Mouse (Mus musculus): Measurements from ENCODE around the gene Frmd4b. TPM values are rescaled to one million over a fixed set of nuclear protein-coding genes. Genes with fewer than 3 reads are reported as not detected.
"Not testable (repeated sequence)": the region's sequence is repeated elsewhere in the genome, so short reads cannot be mapped to it uniquely, and the experiment has no call there.

The Frmd4b gene
- polyA plus RNA-seq, 1 experiment from 2014 or later: 41.9 TPM

GRCm38 (mm10) chr6:97396351-97396956 is 220.9 kb downstream of the Frmd4b start:
- Histone ChIP-seq H3K4me1 (replicated peaks) (peaks cover 32% of the 10 kb centered on the region), H3K36me3 (peaks cover 6% of the 10 kb centered on the region; the same call in 1 of the 2 replicates), H3K27me3 (ENCODE audit: insufficient read depth, poor library complexity, severe bottlenecking) (no peaks in the 10 kb centered on the region), H3K9me3 (no peaks in the 10 kb centered on the region), H3K27ac (peak overlapping the region; percentile 80), H3K4me3 (peak overlapping the region; percentile 27; the same call in 1 of the 2 replicates)
- WGBS: 14% methylated on average over 9 of the region's 9 CpGs
- peak; percentile 25 for DNase-seq (ENCODE audit: low spot score)

- Histone ChIP-seq H3K4me1 (replicated peaks) (peaks cover 32% of the 10 kb centered on the region), H3K27ac (peak overlapping the region; percentile 80), H3K36me3 (peaks cover 5% of the 10 kb centered on the region; the same call in 1 of the 2 replicates), H3K9me3 (no peaks in the 10 kb centered on the region), H3K27me3 (ENCODE audit: insufficient read depth, poor library complexity, severe bottlenecking) (no peaks in the 10 kb centered on the region), H3K4me3 (peak overlapping the region; percentile 27)
- WGBS: 11% methylated on average over 17 of the region's 17 CpGs
- DNase-seq (ENCODE audit: low spot score): peak; percentile 53
These were observed 221.6 kb downstream of the Frmd4b start for GRCm38 (mm10) chr6:97395477-97396350.

DNA sequence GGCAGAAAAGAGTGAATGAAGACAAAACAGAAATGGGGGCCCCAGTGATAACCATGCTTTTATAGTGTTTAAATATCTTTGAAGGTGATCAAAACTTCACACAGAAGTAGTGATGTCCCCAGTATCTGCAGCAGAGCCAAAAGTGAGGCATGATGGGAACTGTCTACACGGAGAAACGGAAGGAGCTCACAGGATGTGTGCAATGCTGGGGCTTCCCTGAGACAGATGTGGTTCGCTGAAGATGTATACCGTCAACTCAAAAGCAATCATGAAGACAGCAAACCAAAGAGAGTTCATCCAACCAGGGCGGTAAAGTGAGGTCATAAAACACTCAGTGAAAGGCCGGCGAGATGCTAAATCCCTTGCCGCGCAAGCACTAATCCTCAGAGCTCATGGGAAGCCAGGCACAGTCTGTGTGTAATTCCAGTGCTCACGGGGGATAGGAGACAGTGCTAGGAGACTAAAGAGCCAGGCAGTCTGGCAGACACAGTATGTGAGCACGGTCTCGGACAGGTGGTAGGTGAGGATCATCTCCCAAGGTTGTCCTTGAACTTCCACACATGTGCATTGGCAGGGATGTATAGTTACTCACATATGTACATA is 222.8 kb downstream of the Frmd4b start:
- H3K4me3 ChIP-seq: no peak overlapping the region
- H3K36me3 ChIP-seq: no peaks in the 10 kb centered on the region
- no peaks in the 10 kb centered on the region for H3K9me3 ChIP-seq
- H3K27me3 ChIP-seq (ENCODE audit: insufficient read depth, poor library complexity, severe bottlenecking): no peaks in the 10 kb centered on the region
- WGBS: 58% methylated on average over 12 of the region's 12 CpGs
- peaks cover 32% of the 10 kb centered on the region for H3K4me1 ChIP-seq (replicated peaks)
- peak overlapping the region; percentile 80; the same call in 1 of the 2 replicates for H3K27ac ChIP-seq
- DNase-seq (ENCODE audit: low spot score): no peak

GRCm38 (mm10) chr6:97392912-97393311 is 224.4 kb downstream of the Frmd4b start:
- peaks cover 32% of the 10 kb centered on the region for H3K4me1 ChIP-seq (replicated peaks)
- no peak overlapping the region for H3K27ac ChIP-seq
- no peak overlapping the region for H3K4me3 ChIP-seq
- no peak for DNase-seq (ENCODE audit: low spot score)
- no peaks in the 10 kb centered on the region for H3K9me3 ChIP-seq
- no peaks in the 10 kb centered on the region for H3K36me3 ChIP-seq
- WGBS: 92% methylated on average over 3 of the region's 3 CpGs
- no peaks in the 10 kb centered on the region for H3K27me3 ChIP-seq (ENCODE audit: insufficient read depth, poor library complexity, severe bottlenecking)

- 85% methylated on average over 6 of the region's 6 CpGs for WGBS
- Histone ChIP-seq H3K27me3 (ENCODE audit: insufficient read depth, poor library complexity, severe bottlenecking) (no peaks in the 10 kb centered on the region), H3K4me1 (replicated peaks) (no peaks in the 10 kb centered on the region), H3K4me3 (no peak overlapping the region), H3K36me3 (no peaks in the 10 kb centered on the region; the same call in 1 of the 2 replicates), H3K27ac (no peak overlapping the region), H3K9me3 (no peaks in the 10 kb centered on the region)
- DNase-seq (ENCODE audit: low spot score): no peak
These were observed 230.0 kb downstream of the Frmd4b start for GRCm38 (mm10) chr6:97387388-97387787.

- Histone ChIP-seq H3K36me3 (no peaks in the 10 kb centered on the region; the same call in 1 of the 2 replicates), H3K9me3 (no peaks in the 10 kb centered on the region), H3K27me3 (ENCODE audit: insufficient read depth, poor library complexity, severe bottlenecking) (no peaks in the 10 kb centered on the region), H3K4me3 (no peak overlapping the region), H3K27ac (no peak overlapping the region), H3K4me1 (replicated peaks) (no peaks in the 10 kb centered on the region)
- WGBS: 82% methylated on average over 5 of the region's 5 CpGs
- DNase-seq (ENCODE audit: low spot score): no peak
These were observed 232.4 kb downstream of the Frmd4b start for GRCm38 (mm10) chr6:97384918-97385317.

DNA sequence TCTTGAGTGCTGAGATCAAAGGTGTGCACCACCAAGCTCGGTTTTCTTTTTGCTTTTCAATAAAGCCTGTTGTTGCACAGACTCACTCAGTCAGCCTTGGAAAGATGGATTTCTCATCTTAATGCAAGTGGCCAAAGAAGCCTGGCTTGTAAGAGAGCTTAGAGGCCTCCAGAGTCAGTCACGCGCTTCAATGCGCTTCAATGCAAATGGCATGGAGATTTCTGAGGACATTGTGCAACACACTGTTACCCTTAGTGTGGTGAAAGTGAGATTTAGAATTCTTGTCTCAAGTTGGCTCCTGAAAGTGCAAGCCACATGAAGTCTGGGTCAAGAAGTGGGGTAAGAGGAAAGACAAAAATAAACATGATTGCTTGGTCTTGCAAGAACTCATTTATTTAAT is 236.1 kb downstream of the Frmd4b start:
- no peaks in the 10 kb centered on the region for H3K9me3 ChIP-seq
- peaks cover 5% of the 10 kb centered on the region for H3K36me3 ChIP-seq
- no peaks in the 10 kb centered on the region for H3K4me1 ChIP-seq (replicated peaks)
- no peak overlapping the region for H3K4me3 ChIP-seq
- H3K27ac ChIP-seq: no peak overlapping the region
- DNase-seq (ENCODE audit: low spot score): no peak
- whole genome bisulfite sequencing: 81% methylated on average over 4 of the region's 4 CpGs
- H3K27me3 ChIP-seq (ENCODE audit: insufficient read depth, poor library complexity, severe bottlenecking): no peaks in the 10 kb centered on the region

DNA sequence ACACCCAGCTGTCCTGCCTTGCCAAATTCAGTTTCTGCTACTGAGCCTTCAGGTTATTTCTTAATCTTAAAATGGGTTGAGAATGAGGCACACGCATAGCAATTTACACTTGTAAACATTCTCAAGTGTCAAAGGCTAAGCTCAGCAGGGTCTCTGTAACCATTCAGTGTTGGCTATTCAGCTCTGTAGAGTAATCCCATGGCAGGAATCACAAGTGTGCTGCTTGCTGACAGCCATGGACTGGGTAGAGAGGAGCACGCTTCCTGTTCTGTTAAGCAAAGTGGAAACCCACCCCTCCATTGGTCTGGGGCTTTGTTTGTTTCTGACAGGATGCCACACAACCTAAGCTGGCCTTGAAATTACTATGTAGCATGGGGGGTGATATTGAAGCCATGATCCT is 246.4 kb downstream of the Frmd4b start:
- Histone ChIP-seq H3K9me3 (no peaks in the 10 kb centered on the region), H3K4me3 (no peak overlapping the region), H3K27me3 (ENCODE audit: insufficient read depth, poor library complexity, severe bottlenecking) (no peaks in the 10 kb centered on the region), H3K4me1 (replicated peaks) (peaks cover 10% of the 10 kb centered on the region; the same call in 1 of the 2 replicates), H3K27ac (no peak overlapping the region), H3K36me3 (no peaks in the 10 kb centered on the region)
- DNase-seq (ENCODE audit: low spot score): no peak
- WGBS: 51% methylated on average over 2 of the region's 2 CpGs

DNA sequence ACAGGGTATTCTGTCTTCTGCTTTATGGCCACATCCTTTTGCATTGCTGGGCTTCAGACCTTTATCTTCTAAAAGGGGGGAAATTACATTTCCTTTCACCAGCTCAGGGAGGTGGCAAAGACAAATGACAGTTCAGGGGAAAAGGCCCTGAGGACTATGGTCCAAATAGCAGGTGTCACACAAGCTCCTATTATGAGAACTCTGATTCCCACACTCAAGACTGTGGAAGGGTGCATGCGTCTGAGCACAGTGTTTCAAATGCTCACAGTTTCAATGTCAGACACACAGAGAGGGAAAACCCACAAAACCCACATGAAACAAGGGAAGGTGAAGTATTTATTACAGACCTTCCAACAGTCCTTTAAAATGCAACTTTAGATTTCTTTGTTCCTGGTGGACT is 246.9 kb downstream of the Frmd4b start:
- 77% methylated on average over 1 of the region's 1 CpGs for WGBS
- H3K9me3 ChIP-seq: no peaks in the 10 kb centered on the region
- H3K4me1 ChIP-seq (replicated peaks): peaks cover 10% of the 10 kb centered on the region; the same call in 1 of the 2 replicates
- H3K4me3 ChIP-seq: no peak overlapping the region
- H3K27ac ChIP-seq: no peak overlapping the region
- no peaks in the 10 kb centered on the region for H3K36me3 ChIP-seq
- no peaks in the 10 kb centered on the region for H3K27me3 ChIP-seq (ENCODE audit: insufficient read depth, poor library complexity, severe bottlenecking)
- DNase-seq (ENCODE audit: low spot score): no peak

GRCm38 (mm10) chr6:97363846-97364245 is 253.5 kb downstream of the Frmd4b start:
- WGBS: 90% methylated on average over 2 of the region's 2 CpGs
- Histone ChIP-seq H3K9me3 (peaks cover 4% of the 10 kb centered on the region; the same call in 1 of the 2 replicates), H3K27me3 (ENCODE audit: insufficient read depth, poor library complexity, severe bottlenecking) (no peaks in the 10 kb centered on the region), H3K4me3 (no peak overlapping the region), H3K27ac (no peak overlapping the region), H3K36me3 (peaks cover 24% of the 10 kb centered on the region), H3K4me1 (replicated peaks) (no peaks in the 10 kb centered on the region)
- DNase-seq (ENCODE audit: low spot score): no peak

DNA sequence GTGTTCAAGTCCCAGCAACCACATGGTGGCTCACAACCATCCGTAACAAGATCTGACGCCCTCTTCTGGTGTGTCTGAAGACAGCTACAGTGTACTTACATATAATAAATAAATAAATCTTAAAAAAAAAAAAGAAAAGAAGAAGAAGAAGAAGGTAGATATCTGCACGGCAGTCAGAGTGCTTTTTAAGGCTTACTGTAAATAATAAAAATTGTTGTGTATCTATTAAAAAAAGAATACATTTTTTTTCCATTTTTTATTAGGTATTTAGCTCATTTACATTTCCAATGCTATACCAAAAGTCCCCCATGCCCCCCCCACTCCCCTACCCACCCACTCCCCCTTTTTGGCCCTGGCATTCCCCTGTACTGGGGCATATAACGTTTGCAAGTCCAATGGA is 259.7 kb downstream of the Frmd4b start:
- peaks cover 41% of the 10 kb centered on the region for H3K4me1 ChIP-seq (replicated peaks)
- not testable (repeated sequence) for H3K27me3 ChIP-seq (ENCODE audit: insufficient read depth, poor library complexity, severe bottlenecking); DNase-seq (ENCODE audit: low spot score); H3K27ac ChIP-seq; H3K9me3 ChIP-seq; H3K4me3 ChIP-seq
- WGBS: 88% methylated on average over 3 of the region's 4 CpGs
- peaks cover 24% of the 10 kb centered on the region for H3K36me3 ChIP-seq

GRCm38 (mm10) chr6:97356612-97357011 is 260.7 kb downstream of the Frmd4b start:
- H3K4me1 ChIP-seq (replicated peaks): peaks cover 51% of the 10 kb centered on the region
- peaks cover 4% of the 10 kb centered on the region; the same call in 1 of the 2 replicates for H3K9me3 ChIP-seq

More at GRCm38 (mm10) chr6:97356612-97357011, 260.7 kb downstream of the Frmd4b start:
- H3K4me3 ChIP-seq: no peak overlapping the region
- H3K27me3 ChIP-seq (ENCODE audit: insufficient read depth, poor library complexity, severe bottlenecking): peaks cover 8% of the 10 kb centered on the region; the same call in 1 of the 2 replicates
- H3K36me3 ChIP-seq: peaks cover 21% of the 10 kb centered on the region
- DNase-seq (ENCODE audit: low spot score): peak; percentile 15
- 54% methylated on average over 7 of the region's 7 CpGs for WGBS
- H3K27ac ChIP-seq: no peak overlapping the region
